Mouse (Mus musculus) left cerebral cortex, adult 8-10 months (tissue): ENCODE measurements around the gene Ttc23. TPM values are rescaled to one million over a fixed set of nuclear protein-coding genes. Genes with fewer than 3 reads are reported as not detected.

Experiments
- DNase-seq, 2 experiments: peaks; one replicate each; pipeline ENCODE4 v3.0.0; 2022; ENCODE audit warnings: low spot score in 2 of 2
- total RNA-seq, 4 experiments: library from RNA; stranded (reverse); gene quantifications; 2 replicates each; pipeline ENCODE4 v1.2.4; 2022

Gene Ttc23
- total RNA-seq, 4 experiments from 2014 or later: 6.2 to 13.1 (median 6.6) TPM

DNA sequence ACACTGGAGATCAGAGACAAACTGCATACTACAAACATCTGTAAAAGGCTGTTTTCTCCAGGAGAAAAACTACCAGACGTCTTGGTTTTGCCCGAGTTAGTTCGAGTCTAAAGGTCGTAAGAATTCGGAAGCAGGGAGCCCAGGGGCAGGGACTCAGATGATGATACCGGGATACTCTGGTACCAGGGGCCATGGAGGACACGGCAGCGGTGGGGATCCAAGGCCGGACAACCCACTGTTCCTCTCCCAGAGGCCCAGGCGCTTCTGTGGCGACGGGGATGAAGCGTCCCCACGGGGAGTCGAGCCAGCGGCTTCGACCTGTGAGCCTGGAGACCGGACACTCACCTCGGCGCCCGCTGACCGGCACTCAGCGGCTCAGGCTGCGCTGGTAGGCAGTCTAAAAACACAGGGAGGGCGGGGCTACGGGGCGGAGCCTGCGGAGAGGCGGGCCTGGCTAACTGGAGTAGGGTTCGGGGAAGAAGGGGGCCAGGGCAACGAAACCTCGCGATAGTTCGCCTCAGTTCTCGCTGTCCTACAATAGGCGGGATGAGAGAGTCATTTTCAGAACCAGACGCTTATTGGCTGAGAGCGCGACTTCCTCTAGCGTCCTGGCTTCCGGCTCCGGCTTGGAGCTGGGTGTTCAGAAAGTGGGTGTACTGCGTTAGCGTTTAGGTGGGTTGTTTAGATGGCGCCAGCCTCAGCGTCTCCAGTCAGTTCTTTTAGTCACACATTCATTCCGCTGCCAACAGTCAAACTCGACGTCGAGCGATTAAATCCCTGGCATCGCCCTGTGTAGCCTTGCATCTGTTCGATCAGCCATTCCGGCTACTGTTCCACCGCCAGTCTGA, 2.2 kb upstream of the Ttc23 start, which contains the start of gene Lrrc28:
TSS of gene Lrrc28 (minus strand) at position 436 of the 848 bp plus-strand sequence.
- peak; percentile 96 to 98 for DNase-seq

- no peak for DNase-seq
Observed at GRCm38 (mm10) chr7:67645681-67646014, 1.6 kb upstream of the Ttc23 start.

GRCm38 (mm10) chr7:67646131-67646530, 1.1 kb upstream of the Ttc23 start:
- DNase-seq: no peak

DNA sequence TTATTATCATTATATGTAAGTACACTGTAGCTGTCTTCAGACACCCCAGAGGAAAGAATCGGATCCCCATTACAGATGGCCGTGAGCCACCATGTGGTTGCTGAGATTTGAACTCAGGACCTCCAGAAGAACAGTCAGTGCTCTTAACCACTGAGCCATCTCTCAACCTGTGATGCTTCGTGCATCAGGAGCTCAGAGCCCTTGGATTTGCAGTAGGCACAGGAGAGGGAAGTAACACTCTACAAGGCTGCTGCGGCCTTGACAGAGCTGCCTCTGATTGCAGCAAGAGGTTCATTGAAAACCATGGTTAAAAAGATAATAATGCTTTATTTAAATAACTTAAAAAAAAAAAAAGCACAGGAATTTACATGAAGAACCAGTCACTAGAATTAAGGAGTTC, 1.2 kb downstream of the Ttc23 start:
- no peak for DNase-seq

DNA sequence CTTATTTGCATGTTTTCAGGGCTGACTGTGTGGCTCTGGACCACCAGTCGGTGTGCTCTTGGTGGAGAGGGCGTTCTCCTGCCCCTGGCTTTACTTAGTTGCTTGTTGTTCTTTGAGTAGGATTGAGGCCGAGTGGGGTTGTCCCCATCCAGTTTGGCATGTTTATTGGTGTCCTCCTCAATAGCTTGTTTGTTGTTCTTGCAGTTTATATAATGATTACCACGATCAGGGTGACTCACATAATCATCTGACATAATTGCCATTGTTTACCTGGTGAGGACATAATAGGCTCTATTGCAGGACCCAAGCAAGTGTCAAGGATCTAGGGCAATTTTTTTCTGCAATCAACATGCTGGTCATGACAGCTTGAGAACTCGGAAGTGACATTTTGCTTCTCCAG, 5.0 kb downstream of the Ttc23 start:
- no peak for DNase-seq

- DNase-seq: no peak
Observed at GRCm38 (mm10) chr7:67654668-67655067, 7.5 kb downstream of the Ttc23 start.

DNA sequence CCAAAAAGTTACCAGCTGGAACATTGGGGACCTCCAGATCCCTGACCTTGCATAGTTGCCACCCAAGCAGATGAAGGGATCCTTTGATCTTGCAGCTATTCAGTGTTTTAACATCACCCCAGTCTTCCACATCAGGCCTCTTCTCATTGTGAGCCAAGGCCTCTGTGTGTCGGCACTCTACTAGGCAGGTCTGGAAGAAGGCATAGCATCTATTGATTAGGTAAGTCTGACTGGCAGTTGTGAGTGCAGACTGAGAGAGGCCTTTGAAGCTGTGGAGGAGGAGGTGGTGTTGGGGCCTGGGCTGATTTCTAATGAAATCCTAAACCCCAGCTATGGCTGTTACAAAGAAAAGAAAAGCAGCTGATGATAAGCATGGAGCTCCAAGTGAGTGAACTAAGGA, 8.0 kb downstream of the Ttc23 start:
- DNase-seq: no peak

- no peak for DNase-seq
Observed at GRCm38 (mm10) chr7:67658110-67658509, 10.9 kb downstream of the Ttc23 start.

- DNase-seq: no peak
Observed at GRCm38 (mm10) chr7:67662424-67662823, 15.2 kb downstream of the Ttc23 start.

DNA sequence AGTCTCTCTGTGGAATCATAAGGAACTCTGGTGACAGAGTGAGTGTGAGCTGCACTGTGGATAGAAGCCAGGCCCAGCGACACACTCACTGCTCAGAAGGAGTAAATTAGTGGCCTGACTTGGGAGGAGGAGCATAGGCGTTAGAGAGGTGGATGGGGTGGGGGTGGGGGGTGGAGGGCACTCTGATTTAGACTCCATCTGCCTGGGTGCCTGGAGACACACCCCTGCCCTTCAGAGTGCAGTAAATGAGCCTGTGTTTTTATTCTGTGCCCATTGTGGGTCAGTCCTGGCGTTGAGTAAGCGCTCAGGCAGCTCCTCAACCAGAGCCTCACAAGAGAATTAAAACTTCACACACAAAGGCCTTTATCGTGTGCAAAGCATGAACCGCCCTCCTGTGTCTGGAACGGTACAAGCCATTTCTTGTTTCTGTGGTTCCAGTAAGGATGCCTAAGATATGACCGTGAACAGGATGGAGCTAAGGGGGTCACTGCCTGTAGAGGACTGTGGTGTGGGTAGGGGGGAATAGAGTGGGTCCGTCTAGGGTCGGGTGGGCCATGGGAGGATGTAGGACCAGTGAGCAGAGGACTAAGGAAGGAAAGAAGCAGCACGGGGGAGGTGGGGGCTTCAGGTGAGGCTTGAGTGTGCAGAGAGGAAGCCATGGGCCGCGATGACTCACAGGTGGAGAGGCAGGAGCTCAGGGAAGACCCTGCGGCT, 16.9 kb downstream of the Ttc23 start:
- DNase-seq: no peak

- DNase-seq: no peak
Observed at GRCm38 (mm10) chr7:67670965-67671364, 23.8 kb downstream of the Ttc23 start.

DNA sequence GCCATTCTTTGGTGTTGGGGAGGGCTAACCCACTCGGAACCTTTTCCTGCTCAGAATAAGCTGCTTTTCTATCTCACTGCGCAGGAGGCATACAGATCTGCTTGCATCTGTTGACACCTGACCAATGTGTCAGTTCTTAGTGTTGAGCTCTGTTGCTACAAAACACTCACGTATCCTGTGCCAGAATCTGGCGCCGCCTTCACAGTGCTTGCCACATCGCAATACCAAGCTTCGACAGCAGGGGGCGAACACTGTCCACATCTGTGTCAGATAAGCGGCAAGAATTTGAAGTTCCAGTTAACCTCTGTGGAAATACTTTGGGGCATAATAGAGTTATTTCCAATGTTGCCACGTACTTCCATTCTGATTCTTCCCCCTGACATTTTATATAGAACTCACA, 25.4 kb downstream of the Ttc23 start:
- peak; percentile 82 to 99 for DNase-seq

GRCm38 (mm10) chr7:67673656-67674055, 26.4 kb downstream of the Ttc23 start:
- DNase-seq: no peak

DNA sequence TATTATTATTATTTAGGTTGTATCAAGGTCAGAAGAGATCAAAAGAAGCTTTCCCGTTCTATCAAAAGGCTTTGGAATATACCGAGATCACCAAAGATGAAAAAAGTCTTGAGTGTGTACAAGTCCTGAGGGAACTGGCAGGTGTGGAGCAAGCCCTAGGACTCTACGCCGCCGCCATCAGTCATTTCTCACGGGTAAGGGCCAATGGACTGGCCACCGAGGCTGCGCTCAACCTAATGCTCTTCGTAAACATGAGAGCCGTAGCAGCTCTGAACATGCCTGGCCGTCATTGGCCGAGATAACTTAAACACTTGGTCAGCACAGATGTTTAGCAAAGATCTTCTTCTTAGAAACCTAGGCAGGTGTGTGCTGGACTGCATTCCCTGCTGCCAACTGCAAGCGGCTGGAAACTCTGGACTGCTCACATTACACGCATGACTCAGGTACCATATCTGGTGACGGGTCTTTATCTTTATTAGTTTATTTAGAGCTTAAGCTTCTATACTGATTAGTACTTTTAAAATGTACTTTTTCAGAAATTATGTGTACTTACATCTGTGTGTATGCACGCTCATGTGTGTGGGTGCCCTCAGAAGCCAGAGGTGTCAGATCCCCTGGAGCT, 31.8 kb downstream of the Ttc23 start:
- DNase-seq: no peak

DNA sequence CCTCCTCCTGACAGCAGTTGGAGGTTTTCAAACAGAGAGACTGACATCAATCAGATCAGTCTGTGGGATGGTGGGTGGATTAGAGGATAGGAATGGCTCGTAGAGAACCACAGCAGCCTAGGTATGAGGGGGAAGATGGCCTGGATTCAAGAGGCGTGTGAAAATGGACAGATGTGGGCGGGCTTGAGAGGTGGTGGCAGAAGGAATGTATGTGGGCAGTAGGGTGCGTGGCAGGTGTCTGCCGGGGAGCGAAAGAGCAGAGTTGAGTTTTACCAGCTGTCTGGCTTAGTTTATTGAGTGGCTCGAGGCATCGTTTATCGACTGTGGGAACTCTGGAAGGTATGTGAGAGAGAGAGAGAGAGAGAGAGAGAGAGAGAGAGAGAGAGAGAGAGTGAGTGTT, 33.9 kb downstream of the Ttc23 start:
- no peak for DNase-seq

- DNase-seq: no peak
Observed at GRCm38 (mm10) chr7:67683006-67683405, 35.8 kb downstream of the Ttc23 start.

DNA sequence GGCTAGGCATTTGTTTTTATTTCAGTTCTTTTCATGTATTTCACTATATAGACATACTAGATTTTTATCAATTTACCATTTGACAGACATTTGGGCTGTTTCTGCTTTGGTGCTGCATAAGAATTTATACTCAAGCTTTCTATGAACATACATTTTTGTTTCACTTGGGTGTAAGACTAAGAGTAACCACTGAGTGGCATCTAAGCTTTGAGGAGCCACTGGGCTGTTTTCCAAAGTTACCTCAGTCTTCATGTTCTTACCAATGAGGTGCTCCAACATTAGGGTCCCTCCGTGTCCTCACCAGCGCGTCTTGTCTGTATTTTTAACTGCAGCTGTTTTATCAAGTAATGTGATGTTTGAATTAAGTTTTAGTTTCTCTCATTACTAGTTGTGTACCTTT, 39.3 kb downstream of the Ttc23 start:
- DNase-seq: no peak

- DNase-seq: no peak
Observed at GRCm38 (mm10) chr7:67688281-67688680, 41.1 kb downstream of the Ttc23 start.

DNA sequence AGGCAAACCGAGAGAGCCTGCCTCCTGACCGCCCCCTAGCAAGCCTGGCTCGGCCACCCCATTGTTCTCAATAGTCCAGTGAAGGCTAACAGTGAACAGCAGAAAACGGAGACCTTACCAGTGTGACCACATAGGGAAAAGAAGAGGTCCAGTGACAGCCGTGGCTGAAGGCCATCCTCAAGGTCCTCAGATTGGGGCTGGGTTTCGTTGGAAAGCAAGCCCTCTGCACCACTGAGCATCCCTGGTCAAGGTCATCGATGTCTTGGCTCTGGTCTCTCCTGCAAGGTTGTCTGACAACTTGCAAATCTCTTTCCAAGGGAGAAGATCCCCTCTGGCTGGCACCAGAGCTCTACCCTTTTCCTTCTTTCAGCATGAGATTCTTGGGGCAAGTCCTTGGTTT, 42.6 kb downstream of the Ttc23 start:
- no peak for DNase-seq

- no peak for DNase-seq
Observed at GRCm38 (mm10) chr7:67691036-67691435, 43.8 kb downstream of the Ttc23 start.

DNA sequence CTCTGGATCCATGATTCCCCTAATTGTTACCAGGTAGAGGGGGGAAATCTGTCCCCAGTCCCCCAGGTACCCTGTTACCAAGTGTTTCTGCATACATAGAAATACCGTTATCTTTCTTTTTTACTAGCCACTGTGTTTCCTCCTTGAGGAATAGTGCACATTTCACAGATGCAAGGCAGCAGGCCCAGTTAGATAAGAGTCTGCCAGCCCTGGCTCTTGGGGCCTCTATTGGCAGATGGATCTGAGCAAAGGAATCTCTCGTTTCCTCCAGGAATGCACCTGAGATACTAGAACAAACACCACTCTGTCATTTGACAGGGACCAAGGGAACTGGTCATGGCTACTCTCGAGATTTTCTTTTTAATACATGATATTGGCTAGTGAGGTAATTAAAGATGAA, 44.9 kb downstream of the Ttc23 start:
- DNase-seq: no peak

- DNase-seq: no peak
Observed at GRCm38 (mm10) chr7:67692791-67693538, 45.8 kb downstream of the Ttc23 start.
